Mouse (Mus musculus): ENCODE data around the gene Fads1. TPM values are rescaled to one million over a fixed set of nuclear protein-coding genes. Genes with fewer than 3 reads are reported as not detected.
A peak's percentile ranks its signal among the peaks of the same experiment; 100 is the strongest.
"Not testable (repeated sequence)": the region's sequence is repeated elsewhere in the genome, so short reads cannot be mapped to it uniquely, and the experiment has no call there.

Fads1 gene
- polyA plus RNA-seq, 1 experiment from 2014 or later, result 111 TPM

DNA sequence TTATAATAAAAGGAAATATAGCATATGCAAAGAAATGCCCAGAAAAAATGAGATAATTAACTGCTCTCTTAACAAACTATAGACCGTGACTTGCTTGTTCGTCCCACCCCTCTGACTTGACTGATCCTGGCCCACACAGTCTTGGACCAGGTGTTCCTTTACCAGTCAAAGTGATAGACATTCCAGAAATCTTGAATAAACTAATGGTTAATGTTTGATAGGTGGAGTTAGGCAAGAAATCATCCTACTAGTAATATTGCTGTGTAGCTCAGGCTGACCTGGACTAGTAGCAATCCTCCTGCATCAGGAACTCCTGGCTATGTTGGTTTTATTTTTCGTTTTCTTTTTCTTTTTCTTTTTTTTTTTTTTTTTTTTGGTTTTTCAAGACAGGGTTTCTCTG is 14.2 kb upstream of the Fads1 start:
- Histone ChIP-seq H3K4me1 (no peaks in the 10 kb centered on the region), H3K27me3 (replicated peaks) (no peaks in the 10 kb centered on the region), H3K4me3 (replicated peaks) (no peak overlapping the region), H3K9me3 (no peaks in the 10 kb centered on the region), H3K4me2 (no peak overlapping the region), H3K9ac (no peak overlapping the region), H3K36me3 (no peaks in the 10 kb centered on the region), H3K27ac (no peak overlapping the region)
- 73% methylated on average over 3 of the region's 3 CpGs for WGBS
- ATAC-seq (ENCODE audit: insufficient read depth, low FRiP score, low read depth), result no peak

DNA sequence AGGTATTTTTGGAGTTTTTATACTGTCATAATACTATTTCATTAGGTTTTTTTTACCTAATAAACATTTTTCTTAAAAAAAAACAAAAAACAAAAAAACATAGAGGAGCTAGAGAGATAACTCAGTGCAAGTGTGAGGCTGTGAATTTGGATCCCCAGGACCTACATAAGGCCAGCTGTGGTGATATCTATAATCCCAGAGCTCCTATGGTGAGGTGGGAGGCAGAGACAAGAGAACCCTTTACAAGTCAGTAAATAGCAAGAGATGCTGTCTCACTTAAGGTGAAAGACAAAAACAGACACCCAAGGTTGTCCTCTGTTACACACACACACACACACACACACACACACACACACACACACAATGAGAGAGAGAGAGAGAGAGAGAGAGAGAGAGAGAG is 13.5 kb upstream of the Fads1 start:
- Histone ChIP-seq H3K36me3 (no peaks in the 10 kb centered on the region), H3K27ac (no peak overlapping the region), H3K4me3 (replicated peaks) (no peak overlapping the region), H3K4me2 (no peak overlapping the region), H3K27me3 (replicated peaks) (no peaks in the 10 kb centered on the region), H3K9me3 (no peaks in the 10 kb centered on the region), H3K9ac (no peak overlapping the region), H3K4me1 (no peaks in the 10 kb centered on the region)
- no peak for ATAC-seq (ENCODE audit: insufficient read depth, low FRiP score, low read depth)

DNA sequence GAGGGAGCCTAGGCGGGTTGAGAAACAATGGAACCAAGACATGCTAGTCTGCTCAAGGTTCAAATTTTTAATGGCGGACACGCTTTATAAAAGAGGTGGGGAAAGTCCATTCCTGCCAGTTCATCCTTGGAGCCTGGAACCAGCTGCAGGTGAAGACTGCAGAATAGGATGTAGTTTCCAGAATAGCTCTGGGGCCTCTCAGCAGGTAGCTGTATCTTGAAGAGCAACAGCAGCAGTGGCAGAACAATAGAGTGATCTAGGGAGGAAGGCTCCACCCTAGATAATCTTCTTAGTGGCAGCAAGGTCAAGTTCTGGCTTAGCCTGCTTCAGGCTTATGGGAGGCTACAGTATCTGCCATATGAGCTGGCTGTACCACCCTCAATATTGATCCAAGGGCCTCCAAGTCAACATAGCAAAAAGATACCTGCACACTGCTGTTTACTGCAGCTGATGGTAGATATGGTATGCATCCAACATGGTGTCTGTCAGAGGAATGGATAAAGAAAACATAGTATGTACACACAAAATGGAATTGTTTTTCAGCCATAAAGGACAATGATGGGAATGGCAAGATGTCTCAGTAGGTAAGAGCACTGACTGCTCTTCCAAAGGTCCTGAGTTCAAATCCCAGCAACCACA is 12.9 kb upstream of the Fads1 start:
- H3K9me3 ChIP-seq; H3K9ac ChIP-seq; H3K27me3 ChIP-seq (replicated peaks); ATAC-seq (ENCODE audit: insufficient read depth, low FRiP score, low read depth); H3K27ac ChIP-seq; H3K4me2 ChIP-seq; H3K4me1 ChIP-seq; H3K4me3 ChIP-seq (replicated peaks); H3K36me3 ChIP-seq: not testable (repeated sequence)
- 85% methylated on average over 3 of the region's 3 CpGs for WGBS

DNA sequence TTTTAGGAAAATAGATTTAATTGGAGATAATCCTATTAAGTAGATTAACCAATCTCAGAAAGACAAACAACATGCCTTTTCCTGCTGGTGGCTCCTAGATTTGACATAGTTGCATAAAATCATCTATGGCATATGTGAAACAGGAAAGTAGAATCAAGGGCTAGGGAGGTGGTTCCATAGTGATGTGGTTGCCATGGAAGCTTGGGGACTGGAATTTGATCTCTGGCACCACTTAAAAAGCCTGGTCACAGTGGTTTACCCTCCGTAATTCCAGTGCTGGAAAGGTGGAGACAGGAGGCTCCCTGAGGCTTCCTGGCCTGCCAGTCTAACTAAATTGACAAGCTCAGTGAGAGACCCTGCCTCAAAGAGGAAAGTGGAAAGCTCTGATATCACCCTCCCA is 12.2 kb upstream of the Fads1 start:
- no peak overlapping the region for H3K4me3 ChIP-seq (replicated peaks)
- H3K27ac ChIP-seq, result no peak overlapping the region
- 51% methylated on average over 1 of the region's 1 CpGs for WGBS
- ATAC-seq (ENCODE audit: insufficient read depth, low FRiP score, low read depth), result no peak
- H3K9me3 ChIP-seq, result no peaks in the 10 kb centered on the region
- H3K4me1 ChIP-seq, result no peaks in the 10 kb centered on the region
- no peaks in the 10 kb centered on the region for H3K36me3 ChIP-seq
- no peaks in the 10 kb centered on the region for H3K27me3 ChIP-seq (replicated peaks)
- no peak overlapping the region for H3K9ac ChIP-seq
- H3K4me2 ChIP-seq, result no peak overlapping the region

DNA sequence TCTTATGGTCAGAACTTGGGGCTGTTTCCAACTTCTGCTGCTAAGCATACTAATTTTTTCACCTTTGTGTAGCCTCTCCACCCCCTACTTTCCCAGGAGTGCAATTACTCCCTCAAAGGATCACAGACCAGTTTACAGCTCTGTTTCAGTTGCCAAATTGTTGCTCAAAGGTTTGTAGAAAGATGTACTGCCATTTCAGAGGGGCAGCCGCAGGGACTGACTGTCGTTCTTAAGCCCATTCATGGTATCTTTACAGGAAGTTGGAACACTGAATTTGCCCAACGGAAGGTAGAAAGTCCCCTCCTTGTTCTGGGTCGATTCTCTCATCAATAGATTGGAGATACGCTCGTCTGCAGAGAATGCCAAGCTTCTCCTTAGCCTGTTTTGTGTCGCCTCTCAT is 11.3 kb upstream of the Fads1 start:
- no peak for ATAC-seq (ENCODE audit: insufficient read depth, low FRiP score, low read depth)
- Histone ChIP-seq H3K4me2 (no peak overlapping the region), H3K9ac (no peak overlapping the region), H3K9me3 (no peaks in the 10 kb centered on the region), H3K27ac (no peak overlapping the region), H3K4me3 (replicated peaks) (no peak overlapping the region), H3K4me1 (no peaks in the 10 kb centered on the region), H3K27me3 (replicated peaks) (no peaks in the 10 kb centered on the region), H3K36me3 (no peaks in the 10 kb centered on the region)
- 76% methylated on average over 7 of the region's 7 CpGs for WGBS

DNA sequence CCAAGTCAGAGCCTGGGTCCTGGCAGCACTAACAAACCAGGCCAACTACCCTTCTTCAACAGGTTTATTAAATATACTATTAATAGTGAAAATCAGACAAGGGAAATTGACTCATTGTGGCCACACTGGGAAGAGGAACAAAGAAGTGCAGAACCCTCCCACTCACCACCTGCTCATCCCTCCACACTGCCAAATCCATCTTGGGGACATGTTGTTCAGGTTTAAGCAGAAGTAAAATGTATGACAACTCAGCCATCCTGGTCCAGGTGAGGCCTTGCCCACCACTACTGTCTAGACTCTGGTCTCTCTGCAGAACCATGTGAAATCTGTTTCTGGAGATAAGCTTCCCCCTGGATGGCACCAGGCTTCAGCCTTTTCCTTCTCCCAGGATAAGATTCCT is 10.8 kb upstream of the Fads1 start:
- Histone ChIP-seq H3K27me3 (replicated peaks) (no peaks in the 10 kb centered on the region), H3K4me3 (replicated peaks) (no peak overlapping the region), H3K4me2 (no peak overlapping the region), H3K4me1 (no peaks in the 10 kb centered on the region), H3K36me3 (no peaks in the 10 kb centered on the region), H3K9ac (no peak overlapping the region), H3K9me3 (no peaks in the 10 kb centered on the region), H3K27ac (no peak overlapping the region)
- ATAC-seq (ENCODE audit: insufficient read depth, low FRiP score, low read depth), result no peak

DNA sequence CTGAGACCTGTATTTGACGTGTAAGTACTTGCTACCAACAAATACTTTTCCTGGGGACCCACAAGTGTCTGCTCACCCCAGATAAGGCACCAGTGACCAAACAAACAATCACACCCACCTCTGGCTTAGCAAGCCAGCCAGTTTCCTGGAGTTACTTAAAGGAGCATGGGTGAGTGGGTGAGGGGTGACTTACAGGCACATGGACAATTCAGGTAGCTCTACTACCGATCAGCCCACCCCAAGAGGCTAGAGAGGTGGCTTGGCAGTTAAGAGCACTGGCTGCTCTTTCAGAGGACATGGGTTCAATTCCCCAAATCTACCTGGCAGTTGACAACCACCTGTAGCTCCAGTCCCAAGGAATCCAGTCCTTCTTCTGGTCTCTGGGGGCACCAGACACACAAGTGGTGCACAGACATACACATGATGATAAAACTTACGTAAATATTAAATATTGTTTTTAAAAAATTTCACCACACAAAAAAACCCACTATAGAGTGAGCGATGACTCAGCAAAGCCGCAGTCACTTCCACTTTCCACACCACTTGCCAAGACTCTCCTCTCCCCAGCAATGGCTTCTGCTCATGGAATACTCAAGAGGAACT is 9.5 kb upstream of the Fads1 start:
- Histone ChIP-seq H3K36me3 (no peaks in the 10 kb centered on the region), H3K27ac (no peak overlapping the region), H3K9ac (no peak overlapping the region), H3K4me3 (replicated peaks) (no peak overlapping the region), H3K27me3 (replicated peaks) (no peaks in the 10 kb centered on the region), H3K9me3 (no peaks in the 10 kb centered on the region), H3K4me1 (no peaks in the 10 kb centered on the region), H3K4me2 (no peak overlapping the region)
- WGBS, result 69% methylated on average over 5 of the region's 5 CpGs
- peak; percentile 80; the same call in 1 of the 2 replicates for ATAC-seq (ENCODE audit: insufficient read depth, low FRiP score, low read depth)

DNA sequence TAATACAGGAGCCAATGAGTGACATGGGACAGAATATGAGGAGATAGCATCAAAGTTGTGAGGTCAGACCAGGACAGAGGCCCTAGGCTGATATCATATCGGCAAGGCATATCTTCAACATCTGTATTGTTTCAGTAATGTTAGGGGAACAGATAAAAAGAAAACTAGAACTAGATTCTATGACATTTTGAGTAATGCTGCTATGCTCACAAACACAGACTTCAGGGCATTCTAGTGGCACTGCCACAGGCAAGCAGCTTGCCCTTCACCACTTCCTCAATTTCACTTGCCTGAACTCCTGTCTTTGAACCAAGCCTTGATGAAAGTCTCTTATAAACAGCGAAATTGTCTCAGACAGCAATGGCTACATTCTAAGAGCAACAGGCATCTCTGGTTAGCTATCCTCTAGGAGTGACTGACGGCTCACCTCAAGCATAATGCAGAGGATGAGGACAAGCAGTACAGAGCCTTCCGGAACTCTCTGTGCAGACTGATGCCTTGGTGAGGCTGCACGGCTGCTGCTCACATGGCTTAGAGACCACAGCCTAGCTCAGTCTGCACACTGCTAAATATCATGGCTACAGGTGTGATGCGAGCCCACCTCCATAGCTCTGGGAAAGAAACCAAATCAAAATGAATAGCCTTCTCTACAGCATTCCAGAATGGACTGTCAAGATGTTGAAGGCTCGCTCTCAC is 8.7 kb upstream of the Fads1 start:
- ATAC-seq (ENCODE audit: insufficient read depth, low FRiP score, low read depth), result no peak
- Histone ChIP-seq H3K9ac (no peak overlapping the region), H3K4me3 (replicated peaks) (no peak overlapping the region), H3K4me1 (no peaks in the 10 kb centered on the region), H3K9me3 (no peaks in the 10 kb centered on the region), H3K27ac (no peak overlapping the region), H3K27me3 (replicated peaks) (no peaks in the 10 kb centered on the region), H3K4me2 (no peak overlapping the region), H3K36me3 (no peaks in the 10 kb centered on the region)
- WGBS, result 80% methylated on average over 7 of the region's 7 CpGs

DNA sequence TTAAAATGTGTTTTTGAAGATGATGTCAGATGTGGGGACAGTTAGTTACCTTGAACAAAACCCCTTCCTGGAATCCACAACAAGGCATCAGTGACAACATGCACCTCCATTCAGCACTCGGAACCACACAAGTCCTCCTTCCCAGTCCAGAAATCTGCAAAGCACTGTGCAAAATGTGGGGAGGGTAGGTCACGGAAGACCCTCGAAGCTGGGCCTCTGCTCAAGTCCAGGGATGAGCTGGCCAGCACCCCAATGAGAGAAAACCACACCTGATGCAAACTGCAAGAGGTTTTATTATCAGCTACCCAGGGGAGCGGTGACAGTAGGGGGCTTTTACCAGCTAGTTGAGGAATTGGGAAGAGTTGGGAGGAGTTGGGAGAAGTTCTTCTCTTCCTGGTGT is 7.7 kb upstream of the Fads1 start:
- H3K9me3 ChIP-seq, result no peaks in the 10 kb centered on the region
- H3K4me3 ChIP-seq (replicated peaks), result no peak overlapping the region
- 69% methylated on average over 4 of the region's 4 CpGs for WGBS
- no peak overlapping the region for H3K4me2 ChIP-seq
- H3K27ac ChIP-seq, result no peak overlapping the region
- no peaks in the 10 kb centered on the region for H3K36me3 ChIP-seq
- no peak overlapping the region for H3K9ac ChIP-seq
- ATAC-seq (ENCODE audit: insufficient read depth, low FRiP score, low read depth), result no peak
- H3K4me1 ChIP-seq, result no peaks in the 10 kb centered on the region
- H3K27me3 ChIP-seq (replicated peaks), result no peaks in the 10 kb centered on the region

DNA sequence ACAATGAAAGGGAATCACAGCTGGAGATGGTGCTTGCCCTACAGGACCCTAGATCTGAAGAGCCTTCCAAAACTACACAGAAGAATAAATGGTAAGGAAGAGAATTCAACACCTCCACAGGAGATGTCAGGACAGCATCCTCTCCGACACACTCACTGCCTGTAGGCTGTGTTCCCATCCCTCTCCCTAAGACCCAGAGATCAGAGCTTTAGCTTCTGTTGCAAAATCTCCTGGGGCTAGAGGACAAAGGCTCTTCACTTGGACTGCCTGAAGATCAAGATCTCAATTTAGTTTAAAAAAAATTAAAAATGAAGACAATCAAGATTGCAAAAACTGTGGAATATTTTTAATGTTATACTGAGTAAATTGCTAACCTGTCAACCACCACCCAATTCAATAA is 6.2 kb upstream of the Fads1 start:
- 77% methylated on average over 1 of the region's 1 CpGs for WGBS
- Histone ChIP-seq H3K27ac (no peak overlapping the region), H3K4me3 (replicated peaks) (no peak overlapping the region), H3K4me2 (no peak overlapping the region), H3K9me3 (no peaks in the 10 kb centered on the region), H3K27me3 (replicated peaks) (no peaks in the 10 kb centered on the region), H3K4me1 (no peaks in the 10 kb centered on the region), H3K9ac (no peak overlapping the region), H3K36me3 (no peaks in the 10 kb centered on the region)
- no peak for ATAC-seq (ENCODE audit: insufficient read depth, low FRiP score, low read depth)

DNA sequence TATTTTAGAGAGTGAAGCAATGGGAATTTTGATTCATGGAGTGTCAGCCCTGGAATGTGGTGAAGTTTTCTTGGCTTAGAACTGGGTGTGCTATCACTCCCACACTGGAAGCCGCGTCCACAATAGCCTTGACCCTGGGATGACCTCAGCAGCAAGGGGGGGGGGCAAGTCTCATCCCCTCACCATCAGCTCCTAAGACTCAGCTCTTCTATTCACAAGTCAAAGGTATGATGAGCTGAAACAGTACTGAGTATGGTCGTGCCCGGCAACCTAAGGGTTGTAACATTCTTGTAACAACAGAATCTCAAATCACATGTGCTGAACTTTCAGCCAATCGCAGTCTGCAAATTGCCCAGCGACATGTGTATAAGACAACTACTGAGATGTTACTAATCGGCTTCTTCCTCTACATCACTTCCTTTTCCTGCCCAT is 5.7 kb upstream of the Fads1 start:
- H3K9me3 ChIP-seq, result no peaks in the 10 kb centered on the region
- H3K27ac ChIP-seq, result no peak overlapping the region
- H3K36me3 ChIP-seq, result no peaks in the 10 kb centered on the region
- no peak overlapping the region for H3K9ac ChIP-seq
- H3K4me3 ChIP-seq (replicated peaks), result no peak overlapping the region
- H3K4me2 ChIP-seq, result no peak overlapping the region
- H3K4me1 ChIP-seq, result no peaks in the 10 kb centered on the region
- ATAC-seq (ENCODE audit: insufficient read depth, low FRiP score, low read depth), result no peak
- no peaks in the 10 kb centered on the region for H3K27me3 ChIP-seq (replicated peaks)
- WGBS, result 44% methylated on average over 7 of the region's 7 CpGs

DNA sequence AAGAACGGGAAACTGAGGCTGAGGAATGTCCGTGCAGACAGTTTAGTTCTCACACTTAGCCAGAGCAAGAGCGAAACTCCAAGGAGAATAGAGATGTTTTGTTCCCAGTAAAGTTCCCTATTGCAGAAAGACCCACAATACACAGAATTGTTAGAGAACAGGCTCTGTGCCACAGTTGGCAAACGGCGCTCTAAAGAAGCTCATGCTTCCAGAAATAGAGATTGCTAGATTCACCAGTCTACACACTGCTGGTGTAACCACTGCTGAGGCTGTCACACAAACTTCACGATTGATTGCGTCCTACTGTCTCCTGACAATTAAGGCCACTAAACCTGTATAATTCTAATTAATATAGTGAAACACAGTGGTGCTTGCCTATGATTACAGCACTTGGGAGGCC is 1.5 kb upstream of the Fads1 start:
- no peaks in the 10 kb centered on the region for H3K27me3 ChIP-seq (replicated peaks)
- H3K4me2 ChIP-seq, result no peak overlapping the region
- no peak overlapping the region for H3K4me3 ChIP-seq (replicated peaks)
- no peak overlapping the region for H3K9ac ChIP-seq
- H3K9me3 ChIP-seq, result no peaks in the 10 kb centered on the region
- no peak for ATAC-seq (ENCODE audit: insufficient read depth, low FRiP score, low read depth)
- H3K36me3 ChIP-seq, result peaks cover 9% of the 10 kb centered on the region
- 88% methylated on average over 7 of the region's 7 CpGs for WGBS
- peaks cover 7% of the 10 kb centered on the region for H3K4me1 ChIP-seq
- H3K27ac ChIP-seq, result no peak overlapping the region
